Mouse (Mus musculus) ovary, adult 18-20 months (tissue): ENCODE measurements around the gene Inf2.

Experiments used
- DNase-seq: peaks from one replicate; pipeline ENCODE4 v3.0.0; 2022; ENCODE audit warnings: low spot score, mixed read lengths

Gene Inf2

GRCm38 (mm10) chr12:112570160-112570559 lies 18.4 kb upstream of the Inf2 start:
- no peak for DNase-seq

DNA sequence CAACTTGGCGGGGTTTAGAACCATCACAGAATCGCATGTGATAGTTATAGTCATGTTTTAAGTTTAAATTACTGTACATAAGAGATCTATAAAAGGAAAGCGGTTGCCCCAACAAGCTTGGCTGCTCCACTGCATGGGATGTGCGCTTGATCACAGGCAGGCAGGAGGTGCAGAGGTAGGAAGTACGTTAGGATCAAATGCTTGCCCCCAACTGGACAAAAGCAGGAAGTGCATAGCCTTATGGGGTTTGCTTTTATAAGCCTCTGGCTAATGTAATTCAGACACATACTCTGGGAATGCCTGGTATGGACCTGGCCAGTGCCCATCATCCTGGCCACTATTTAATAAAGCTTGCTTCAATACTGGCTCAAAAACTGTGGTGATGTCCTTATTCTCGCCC lies 17.5 kb upstream of the Inf2 start:
- DNase-seq: no peak

DNA sequence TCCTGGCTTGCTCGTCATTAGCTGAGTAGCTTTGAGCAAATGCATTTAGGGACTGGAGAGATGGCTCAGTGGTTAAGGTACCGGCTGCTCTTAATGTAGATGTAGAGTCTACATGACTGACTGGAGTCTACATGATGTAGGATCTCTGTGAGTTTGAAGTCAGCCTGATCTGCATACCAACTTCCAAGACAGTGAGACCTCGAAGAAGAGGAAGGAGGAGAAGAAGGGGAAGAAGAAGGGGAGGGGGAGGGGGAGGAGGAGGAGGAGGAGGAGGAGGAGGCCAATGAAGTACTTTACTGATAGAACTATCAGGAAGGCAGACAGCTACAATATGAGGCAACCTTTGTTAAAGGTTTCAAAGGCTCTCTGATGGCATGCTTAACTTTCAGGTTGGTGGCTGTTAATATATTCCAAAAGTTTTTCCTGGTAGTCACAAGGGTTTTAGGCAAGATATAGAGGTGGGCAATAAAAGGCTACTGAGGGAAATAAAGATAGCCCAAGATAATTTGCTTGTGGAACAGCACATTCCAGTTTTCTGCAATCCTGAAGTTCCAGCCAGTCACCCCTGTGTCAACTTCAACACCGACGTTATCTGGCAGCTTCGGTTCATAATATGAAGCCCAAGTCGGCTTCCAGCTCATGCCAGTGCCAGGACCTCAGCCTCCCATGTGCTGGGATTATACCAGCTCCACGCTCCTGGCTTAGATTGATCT lies 13.2 kb upstream of the Inf2 start:
- DNase-seq: no peak

- peak; percentile 57 for DNase-seq
Measured at GRCm38 (mm10) chr12:112576341-112576740, 12.2 kb upstream of the Inf2 start.

DNA sequence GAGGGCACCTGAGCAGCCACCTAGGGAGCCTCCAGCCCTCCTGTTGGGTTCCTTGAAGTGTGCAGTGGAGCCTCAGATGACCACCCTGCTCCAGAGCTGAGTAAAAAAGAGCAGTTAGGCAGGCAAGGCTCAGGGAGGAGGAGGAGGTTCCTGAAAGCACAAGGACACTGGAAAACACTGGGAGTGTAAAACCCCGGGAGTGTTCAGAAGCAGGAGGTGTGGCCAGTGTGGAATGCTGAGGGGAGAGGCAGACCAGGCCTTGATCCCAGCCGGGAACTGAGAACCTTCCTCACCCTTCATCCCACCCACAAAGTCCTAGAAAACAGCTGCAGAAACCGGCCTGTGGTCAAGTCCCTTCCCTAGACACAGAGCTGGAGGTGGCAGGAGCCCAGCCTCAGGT lies 11.8 kb upstream of the Inf2 start:
- peak; percentile 75 for DNase-seq

- peak; percentile 64 for DNase-seq
Measured at GRCm38 (mm10) chr12:112578296-112579090, 10.1 kb upstream of the Inf2 start.

DNA sequence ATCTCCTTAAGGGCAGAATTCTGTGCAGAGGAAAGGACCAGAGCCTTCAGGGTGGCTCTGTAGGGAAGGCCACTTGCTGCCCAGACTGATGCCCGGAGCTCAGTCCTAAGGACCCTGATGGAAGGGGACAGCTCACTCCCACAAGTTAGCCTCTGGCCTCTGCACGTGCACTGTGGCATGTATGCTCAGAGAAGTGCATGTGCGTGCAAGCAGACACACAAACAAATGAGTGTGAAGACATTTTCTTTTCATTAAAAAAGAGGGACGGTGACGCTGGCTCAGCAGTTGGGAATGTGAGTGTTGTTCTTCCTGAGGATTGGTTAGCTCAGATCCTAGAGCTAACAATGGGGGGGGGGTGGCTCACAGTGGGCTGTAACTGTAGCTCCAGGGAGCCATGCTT lies 9.2 kb upstream of the Inf2 start:
- DNase-seq: no peak

DNA sequence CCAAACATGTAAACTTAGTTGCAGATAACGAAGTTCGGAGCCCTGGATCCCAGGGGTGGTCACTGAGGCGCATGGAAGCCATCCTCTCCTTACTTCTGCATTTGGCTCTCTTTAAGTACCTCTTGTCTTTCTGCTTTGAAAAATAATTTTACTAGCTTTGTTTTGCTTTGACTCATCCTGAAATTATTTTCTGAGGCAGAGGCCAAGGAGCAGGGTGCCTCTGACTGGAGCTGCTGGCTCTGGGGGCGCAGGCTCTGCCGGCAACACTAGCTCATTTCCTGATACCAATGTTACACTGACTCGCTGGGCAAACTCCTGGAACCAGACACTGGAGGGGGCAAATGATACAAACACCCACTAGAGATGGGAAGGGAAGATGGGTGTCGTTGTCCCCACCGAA lies 8.7 kb upstream of the Inf2 start:
- no peak for DNase-seq

DNA sequence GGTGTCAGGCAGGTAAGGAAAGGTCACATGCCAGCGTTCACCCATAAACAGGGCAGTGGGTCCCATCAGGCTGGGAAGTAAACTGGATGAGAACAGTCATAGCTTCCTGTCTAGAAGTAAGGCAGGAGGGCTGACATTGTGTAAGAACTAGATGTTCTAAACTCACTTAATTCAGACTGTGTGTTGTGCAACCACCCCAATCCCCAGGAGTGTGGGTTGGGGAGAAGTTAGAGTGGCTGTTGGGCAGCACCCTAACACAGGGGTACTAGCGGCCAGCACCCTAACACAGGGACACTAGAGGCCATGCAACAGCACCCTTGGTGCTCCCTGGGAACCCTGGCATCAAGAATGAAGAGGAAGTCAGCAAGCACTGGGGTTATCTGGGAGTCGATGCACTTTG lies 7.5 kb upstream of the Inf2 start:
- no peak for DNase-seq

GRCm38 (mm10) chr12:112584954-112585353 lies 3.6 kb upstream of the Inf2 start:
- no peak for DNase-seq

DNA sequence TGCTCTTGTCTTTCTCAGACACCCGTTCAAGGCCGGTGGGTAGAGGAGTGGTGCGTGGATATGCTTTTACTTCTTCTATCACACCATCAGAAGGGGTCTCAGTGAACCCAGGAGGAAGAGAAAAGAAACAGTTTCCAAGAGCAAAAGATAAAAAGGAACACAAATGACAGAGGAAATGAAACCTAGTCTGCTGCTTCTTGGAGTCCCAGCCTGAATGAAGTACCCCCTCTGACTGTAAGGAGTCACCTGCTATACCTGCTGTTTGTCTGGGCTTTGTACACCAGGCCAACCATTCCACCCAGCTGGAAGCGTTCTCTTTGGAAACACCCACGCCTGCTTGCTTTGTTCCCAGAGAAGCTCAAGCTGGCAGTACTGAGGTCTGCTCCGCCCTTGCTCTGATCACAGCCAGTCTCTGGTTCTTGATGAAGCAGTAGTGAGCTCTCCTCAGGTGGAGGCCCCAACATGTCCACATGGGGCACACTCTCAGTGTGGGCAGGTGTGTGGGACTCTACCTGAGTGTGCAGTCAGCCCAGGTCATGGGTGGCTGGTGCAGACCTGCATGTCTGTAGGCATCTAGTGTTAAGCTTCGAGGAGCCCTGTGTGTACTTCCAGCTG lies 2.6 kb upstream of the Inf2 start:
- DNase-seq: no peak

DNA sequence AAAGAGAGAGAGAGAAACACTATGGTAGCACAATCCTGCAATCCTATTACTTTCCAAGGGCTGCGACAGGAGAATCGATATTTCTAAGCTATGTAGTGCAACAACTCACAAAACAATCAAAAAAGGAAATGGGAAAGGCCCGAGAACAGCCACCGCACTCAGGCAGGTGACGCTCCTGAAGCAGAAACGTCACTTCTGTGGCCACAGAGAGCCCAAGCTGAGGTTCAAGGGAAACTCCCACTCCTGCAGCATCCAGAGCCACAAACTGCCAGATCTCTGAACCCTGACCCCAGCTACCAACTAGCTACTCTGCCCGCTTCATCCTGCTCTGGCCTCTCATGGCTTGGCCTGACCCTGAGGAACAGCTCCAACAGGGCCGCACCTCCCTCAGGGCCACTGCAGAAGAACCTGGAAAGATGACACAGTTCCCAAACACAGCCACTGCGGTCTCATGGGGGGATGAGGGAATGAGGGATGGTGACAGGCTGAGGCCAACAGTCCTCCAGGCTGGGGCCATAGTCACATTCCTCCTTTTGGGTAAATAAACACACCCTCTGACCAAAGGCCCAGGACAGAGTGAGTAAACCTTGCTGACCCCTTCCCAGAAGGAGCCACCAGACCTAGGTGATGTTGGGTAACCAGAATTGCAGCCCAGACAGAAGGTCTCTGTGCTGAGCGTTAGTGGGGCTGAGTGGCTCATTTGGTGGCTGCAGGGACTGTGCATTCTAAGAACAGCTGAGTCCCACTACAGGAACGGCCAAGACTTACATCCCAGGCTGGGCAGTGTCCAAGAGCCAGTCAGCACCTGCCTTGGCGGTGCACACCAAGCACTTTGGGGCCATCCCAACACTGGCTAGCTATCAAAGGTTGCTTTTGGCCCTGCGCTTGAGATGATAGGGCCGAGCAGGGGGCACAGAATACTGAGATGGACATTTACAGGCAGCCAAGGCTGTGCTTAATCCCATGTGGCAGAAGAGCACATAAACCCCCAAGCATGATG lies 1.2 kb upstream of the Inf2 start:
- no peak for DNase-seq

- no peak for DNase-seq
Measured at GRCm38 (mm10) chr12:112589491-112590191, 1.1 kb downstream of the Inf2 start.

DNA sequence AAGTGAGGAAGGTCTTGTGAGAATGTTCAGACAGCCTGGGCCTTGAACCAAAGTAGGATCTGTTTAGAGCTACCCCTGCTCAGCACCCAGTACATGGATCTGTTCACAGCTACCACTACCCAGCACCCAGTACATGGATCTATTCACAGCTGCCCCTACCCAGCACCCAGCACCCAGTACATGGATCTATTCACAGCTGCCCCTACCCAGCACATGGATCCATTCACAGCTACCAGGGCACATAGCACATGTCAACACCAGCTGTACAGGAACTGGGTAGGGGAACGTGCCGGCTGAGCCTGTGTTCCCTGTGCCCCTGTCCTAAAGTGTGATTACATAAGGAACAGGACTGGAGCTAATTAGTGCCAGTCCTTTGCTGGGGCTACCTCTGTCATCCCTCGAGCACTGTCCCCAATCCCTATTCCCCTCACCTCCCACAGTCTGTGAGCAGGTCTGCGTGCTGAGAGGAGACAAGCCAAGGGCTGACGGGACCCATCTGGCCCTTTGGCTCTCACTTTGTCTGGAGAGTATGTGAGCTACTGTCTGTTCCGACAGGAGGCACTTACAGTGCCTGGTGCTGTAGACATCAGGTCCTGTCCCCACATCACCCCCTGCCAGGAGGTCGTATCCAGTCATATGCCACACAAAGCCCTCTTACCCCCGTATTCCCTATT lies 2.1 kb downstream of the Inf2 start:
- DNase-seq: no peak

DNA sequence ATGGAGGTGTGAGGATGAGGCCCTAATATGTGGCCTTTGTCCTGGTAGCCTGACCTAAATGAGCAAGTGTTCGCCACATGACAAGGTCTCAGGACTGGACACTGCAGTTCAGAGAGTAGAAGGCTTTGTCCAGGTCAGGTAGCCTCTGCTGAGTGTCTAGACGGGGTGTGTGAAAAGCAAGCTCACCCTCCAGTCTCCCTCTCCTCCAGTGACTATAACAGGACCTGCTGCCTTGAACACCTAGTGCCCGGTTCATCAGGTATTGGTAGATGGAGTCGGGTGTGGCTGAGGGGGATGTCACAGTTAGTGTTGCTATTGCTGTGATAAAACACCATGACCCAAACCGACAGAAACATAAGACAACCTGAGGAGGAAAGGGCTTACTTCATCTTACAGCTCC lies 2.7 kb downstream of the Inf2 start:
- DNase-seq: no peak

GRCm38 (mm10) chr12:112591730-112592129 lies 3.1 kb downstream of the Inf2 start:
- no peak for DNase-seq

- DNase-seq: no peak
Measured at GRCm38 (mm10) chr12:112592985-112593734, 4.6 kb downstream of the Inf2 start.

DNA sequence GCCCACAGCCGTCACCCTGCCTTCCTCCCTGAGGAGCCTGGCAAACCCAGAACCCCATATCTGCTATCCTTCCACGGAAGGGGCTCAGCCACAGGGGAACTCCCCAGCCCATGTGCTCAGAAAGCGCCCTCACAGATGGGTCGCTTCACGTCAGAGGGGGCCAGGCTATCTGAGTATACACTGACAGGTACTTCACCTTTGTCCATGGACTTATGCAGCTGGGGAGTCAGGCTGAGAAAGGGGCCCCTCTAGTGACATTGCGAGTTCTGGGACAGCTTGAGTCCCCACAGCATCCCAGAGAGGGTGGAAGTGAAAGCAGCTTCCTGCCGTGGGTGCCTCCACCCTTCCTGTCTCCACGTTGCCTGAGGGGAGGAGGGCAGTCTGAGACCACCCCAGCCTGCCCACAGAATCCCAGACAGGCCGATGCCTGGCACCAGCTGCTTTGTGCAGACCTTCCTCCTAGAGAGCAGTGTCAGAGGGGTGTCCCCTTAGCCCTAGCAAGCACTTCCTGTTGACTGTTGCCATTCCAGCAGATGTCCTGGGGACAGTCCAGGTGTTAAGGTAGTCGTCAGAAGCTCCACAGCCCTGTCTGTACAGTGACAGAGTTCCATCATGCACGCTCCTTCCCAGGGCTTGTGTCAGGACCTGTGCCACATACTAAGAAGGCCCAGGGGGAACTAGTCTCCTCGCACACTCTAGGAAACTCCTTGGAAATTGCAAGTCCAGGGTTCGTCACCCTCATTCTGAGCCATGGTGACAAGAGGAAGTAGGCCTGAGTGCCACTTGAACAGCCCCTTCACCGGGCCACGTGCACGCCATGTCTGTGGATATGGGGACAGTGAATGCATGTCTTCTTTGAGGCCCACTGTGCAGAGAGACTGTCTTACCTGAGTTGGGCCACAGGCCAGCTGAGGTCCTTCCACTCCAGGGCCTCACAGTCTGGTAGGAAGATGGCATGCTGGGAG lies 5.6 kb downstream of the Inf2 start:
- no peak for DNase-seq

GRCm38 (mm10) chr12:112594989-112595388 lies 6.4 kb downstream of the Inf2 start:
- no peak for DNase-seq
